Mouse (Mus musculus) B cell, adult 2 months (primary cell): ENCODE results near the gene Ocrl.

Experiments used
- DNase-seq, 2 experiments: peaks; one replicate each; pipeline ENCODE4 v3.0.0; 2022

The Ocrl gene

GRCm38 (mm10) chrX:47985000-47985619 is 72.9 kb downstream of the Ocrl start:
- DNase-seq = peak; percentile 59 to 71

GRCm38 (mm10) chrX:47988024-47988423 is 75.8 kb downstream of the Ocrl start:
- DNase-seq = no peak

GRCm38 (mm10) chrX:47992606-47993005 is 80.4 kb downstream of the Ocrl start:
- peak; percentile 85 to 88 for DNase-seq

GRCm38 (mm10) chrX:47998412-47998811 is 86.2 kb downstream of the Ocrl start:
- DNase-seq = peak; percentile 1 to 9

GRCm38 (mm10) chrX:48001151-48001550 is 89.0 kb downstream of the Ocrl start:
- DNase-seq = no peak

GRCm38 (mm10) chrX:48004786-48005185 is 92.6 kb downstream of the Ocrl start:
- no peak for DNase-seq

GRCm38 (mm10) chrX:48006062-48006461 is 93.9 kb downstream of the Ocrl start:
- DNase-seq = no peak

- no peak for DNase-seq
Measured at GRCm38 (mm10) chrX:48011656-48012055, 99.5 kb downstream of the Ocrl start.
